Mouse (Mus musculus): ENCODE data around the gene Atp7b. TPM values are rescaled to one million over a fixed set of nuclear protein-coding genes. Genes with fewer than 3 reads are reported as not detected.

The Atp7b gene
- polyA plus RNA-seq, 1 experiment = 20.0 TPM

GRCm38 (mm10) chr8:22036137-22036536 lies 24.0 kb downstream of the Atp7b start:
- TF ChIP-seq CTCF (IDR thresholded peaks at IDR 0.05; ENCODE audit: insufficient read depth, low read length) (no peak), POLR2A (IDR thresholded peaks at IDR 0.05; ENCODE audit: borderline replicate concordance, extremely low read depth, low read depth, low read length) (no peak)
- no peak for DNase-seq
- 80% methylated on average over 9 of the region's 9 CpGs for WGBS
- no peaks in the 10 kb centered on the region for H3K4me1 ChIP-seq (ENCODE audit: control insufficient read depth, insufficient read depth, low read length)
- no peak overlapping the region for H3K4me3 ChIP-seq (replicated peaks; ENCODE audit: extremely low read depth, low read depth, low read length)

DNA sequence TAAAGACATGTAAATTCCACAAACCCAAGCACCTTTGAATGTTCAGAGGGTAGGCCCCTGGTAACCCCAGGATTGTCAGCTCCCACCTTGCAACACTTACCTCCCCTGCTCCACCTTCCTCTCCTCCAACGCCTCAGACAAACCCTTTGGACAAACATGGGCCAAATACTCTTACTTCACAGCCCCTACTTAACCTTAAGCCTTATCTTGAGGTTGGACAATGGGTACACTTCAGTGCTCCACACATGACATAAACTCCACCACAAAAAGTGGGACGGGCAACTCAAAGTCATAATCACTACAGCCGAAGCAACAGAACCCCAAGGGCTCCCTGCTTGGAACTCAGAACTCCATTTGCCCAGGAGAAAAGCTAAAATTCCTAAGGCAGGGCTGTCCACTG lies 29.1 kb downstream of the Atp7b start:
- TF ChIP-seq CTCF (IDR thresholded peaks at IDR 0.05; ENCODE audit: insufficient read depth, low read length) (no peak), POLR2A (IDR thresholded peaks at IDR 0.05; ENCODE audit: borderline replicate concordance, extremely low read depth, low read depth, low read length) (no peak)
- WGBS = 55% methylated on average over 3 of the region's 3 CpGs
- Histone ChIP-seq H3K4me1 (ENCODE audit: control insufficient read depth, insufficient read depth, low read length) (no peaks in the 10 kb centered on the region), H3K4me3 (replicated peaks; ENCODE audit: extremely low read depth, low read depth, low read length) (no peak overlapping the region)
- peak; percentile 33 for DNase-seq

DNA sequence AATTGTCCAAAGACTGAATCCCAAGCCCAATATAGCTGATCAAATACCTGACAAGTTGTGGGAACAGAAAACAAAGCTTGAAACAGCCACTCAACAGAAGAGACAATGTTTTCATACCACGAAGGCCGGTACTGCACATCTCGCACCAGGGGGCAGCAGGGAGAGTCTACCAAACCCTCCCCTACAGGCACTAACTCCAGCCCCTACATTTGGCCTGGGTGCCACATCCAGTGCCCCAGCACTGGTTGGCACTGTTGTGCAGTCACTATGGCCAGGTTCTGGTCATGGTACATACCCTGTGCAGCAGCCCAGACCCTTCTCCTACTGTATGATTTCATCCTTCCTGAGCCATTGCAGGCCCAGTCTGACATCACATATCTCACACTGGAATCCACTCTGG lies 31.1 kb downstream of the Atp7b start:
- H3K4me1 ChIP-seq (ENCODE audit: control insufficient read depth, insufficient read depth, low read length) = no peaks in the 10 kb centered on the region
- 69% methylated on average over 3 of the region's 3 CpGs for WGBS
- TF ChIP-seq POLR2A (IDR thresholded peaks at IDR 0.05; ENCODE audit: borderline replicate concordance, extremely low read depth, low read depth, low read length) = no peak
- TF ChIP-seq CTCF (IDR thresholded peaks at IDR 0.05; ENCODE audit: insufficient read depth, low read length) = peak; percentile 31; the same call in 1 of the 2 replicates
- DNase-seq = no peak
- no peak overlapping the region for H3K4me3 ChIP-seq (replicated peaks; ENCODE audit: extremely low read depth, low read depth, low read length)

- Histone ChIP-seq H3K4me1 (ENCODE audit: control insufficient read depth, insufficient read depth, low read length) (no peaks in the 10 kb centered on the region), H3K4me3 (replicated peaks; ENCODE audit: extremely low read depth, low read depth, low read length) (no peak overlapping the region)
- DNase-seq = no peak
- WGBS = 50% methylated on average over 4 of the region's 4 CpGs
- TF ChIP-seq CTCF (IDR thresholded peaks at IDR 0.05; ENCODE audit: insufficient read depth, low read length) (no peak), POLR2A (IDR thresholded peaks at IDR 0.05; ENCODE audit: borderline replicate concordance, extremely low read depth, low read depth, low read length) (no peak)
Observed at GRCm38 (mm10) chr8:22025241-22025640, 34.9 kb downstream of the Atp7b start.

GRCm38 (mm10) chr8:22022244-22022643 lies 37.9 kb downstream of the Atp7b start:
- Histone ChIP-seq H3K4me3 (replicated peaks; ENCODE audit: extremely low read depth, low read depth, low read length) (no peak overlapping the region), H3K4me1 (ENCODE audit: control insufficient read depth, insufficient read depth, low read length) (peaks cover 5% of the 10 kb centered on the region; the same call in 1 of the 2 replicates)
- DNase-seq = no peak
- TF ChIP-seq CTCF (IDR thresholded peaks at IDR 0.05; ENCODE audit: insufficient read depth, low read length) (no peak), POLR2A (IDR thresholded peaks at IDR 0.05; ENCODE audit: borderline replicate concordance, extremely low read depth, low read depth, low read length) (no peak)
- 49% methylated on average over 7 of the region's 7 CpGs for WGBS

DNA sequence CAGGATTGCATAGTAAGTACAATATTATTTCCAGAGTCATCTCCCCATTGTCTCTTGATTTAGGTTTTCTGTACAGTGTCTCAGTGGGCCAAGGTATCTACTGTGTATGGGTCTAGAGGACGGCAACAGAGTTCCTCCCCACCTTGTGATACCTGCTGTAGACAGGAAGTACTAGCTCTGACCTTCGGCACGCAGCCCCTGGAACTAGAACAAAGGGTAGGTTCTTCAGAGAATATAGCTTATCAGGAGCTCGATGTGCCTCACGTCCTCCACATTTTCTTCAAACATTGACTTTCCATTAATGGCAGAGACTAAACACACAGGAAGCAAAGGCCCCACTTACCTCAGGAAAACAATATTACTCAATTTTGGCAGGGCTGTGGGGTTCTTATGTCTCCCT lies 40.6 kb downstream of the Atp7b start:
- no peak for DNase-seq
- 60% methylated on average over 5 of the region's 5 CpGs for WGBS
- Histone ChIP-seq H3K4me1 (ENCODE audit: control insufficient read depth, insufficient read depth, low read length) (peaks cover 5% of the 10 kb centered on the region; the same call in 1 of the 2 replicates), H3K4me3 (replicated peaks; ENCODE audit: extremely low read depth, low read depth, low read length) (no peak overlapping the region)
- TF ChIP-seq CTCF (IDR thresholded peaks at IDR 0.05; ENCODE audit: insufficient read depth, low read length) (no peak), POLR2A (IDR thresholded peaks at IDR 0.05; ENCODE audit: borderline replicate concordance, extremely low read depth, low read depth, low read length) (no peak)

- no peak for DNase-seq
- 74% methylated on average over 7 of the region's 7 CpGs for WGBS
- H3K4me1 ChIP-seq (ENCODE audit: control insufficient read depth, insufficient read depth, low read length) = peaks cover 5% of the 10 kb centered on the region; the same call in 1 of the 2 replicates
- no peak for TF ChIP-seq CTCF (IDR thresholded peaks at IDR 0.05; ENCODE audit: insufficient read depth, low read length)
- no peak for TF ChIP-seq POLR2A (IDR thresholded peaks at IDR 0.05; ENCODE audit: borderline replicate concordance, extremely low read depth, low read depth, low read length)
- H3K4me3 ChIP-seq (replicated peaks; ENCODE audit: extremely low read depth, low read depth, low read length) = no peak overlapping the region
Observed at GRCm38 (mm10) chr8:22017731-22018130, 42.4 kb downstream of the Atp7b start.

DNA sequence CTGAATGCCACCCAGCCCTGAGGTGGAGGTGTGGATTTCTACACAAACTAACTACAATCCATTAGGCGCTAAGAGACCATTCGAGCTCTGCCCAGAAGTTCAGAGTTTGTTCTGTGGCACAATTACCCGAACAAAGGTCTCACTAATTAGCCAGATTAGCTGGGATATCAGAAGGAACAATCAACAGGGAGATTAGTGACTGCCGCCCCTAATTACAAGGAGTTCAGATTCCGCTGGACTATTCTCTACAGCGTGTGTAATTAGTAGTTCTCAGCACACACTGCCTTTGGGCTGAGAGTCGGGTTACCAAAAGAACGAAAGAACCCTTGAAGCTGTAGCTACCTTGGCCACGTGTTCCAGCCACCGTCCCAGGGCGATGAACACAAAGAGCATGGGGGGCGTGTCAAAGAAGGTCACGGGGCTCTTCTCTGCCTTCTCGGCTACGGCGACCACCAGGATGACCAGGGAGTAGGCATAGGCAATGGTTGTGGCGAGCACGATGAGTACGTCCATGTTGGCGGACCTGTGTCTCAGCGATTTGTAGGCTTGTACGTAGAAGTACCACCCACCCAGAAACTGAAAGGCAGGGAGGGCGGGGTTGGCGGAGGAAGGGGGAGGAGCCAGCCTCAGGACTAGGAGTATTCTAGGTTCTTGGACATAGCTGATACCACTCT lies 46.9 kb downstream of the Atp7b start:
- WGBS = 78% methylated on average over 24 of the region's 24 CpGs
- DNase-seq = no peak
- no peak for TF ChIP-seq CTCF (IDR thresholded peaks at IDR 0.05; ENCODE audit: insufficient read depth, low read length)
- no peak for TF ChIP-seq POLR2A (IDR thresholded peaks at IDR 0.05; ENCODE audit: borderline replicate concordance, extremely low read depth, low read depth, low read length)
- H3K4me1 ChIP-seq (ENCODE audit: control insufficient read depth, insufficient read depth, low read length) = no peaks in the 10 kb centered on the region
- peak overlapping the region; percentile 53 for H3K4me3 ChIP-seq (replicated peaks; ENCODE audit: extremely low read depth, low read depth, low read length)

DNA sequence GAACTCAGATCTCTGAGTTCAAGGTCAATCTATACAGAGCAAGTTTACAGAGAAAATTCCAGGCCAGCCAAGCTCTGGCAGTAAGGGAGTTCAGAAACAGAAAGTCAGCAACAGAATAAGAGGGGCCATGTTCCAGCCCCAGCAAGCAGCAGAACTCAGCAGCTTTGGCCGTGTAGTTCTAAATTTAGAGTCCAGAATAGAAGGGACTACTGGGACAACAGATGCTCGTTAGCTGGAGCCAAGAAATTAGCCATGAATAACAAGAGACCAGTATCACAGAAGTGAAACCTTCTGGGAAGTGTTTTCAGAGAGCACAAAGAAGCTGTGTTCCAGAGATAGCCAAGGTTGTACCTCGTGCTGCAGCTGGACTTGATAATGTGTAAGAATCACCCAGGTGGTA lies 50.7 kb downstream of the Atp7b start:
- DNase-seq = no peak
- WGBS = 53% methylated on average over 3 of the region's 3 CpGs
- Histone ChIP-seq H3K4me3 (replicated peaks; ENCODE audit: extremely low read depth, low read depth, low read length) (no peak overlapping the region), H3K4me1 (ENCODE audit: control insufficient read depth, insufficient read depth, low read length) (no peaks in the 10 kb centered on the region)
- TF ChIP-seq POLR2A (IDR thresholded peaks at IDR 0.05; ENCODE audit: borderline replicate concordance, extremely low read depth, low read depth, low read length) (no peak), CTCF (IDR thresholded peaks at IDR 0.05; ENCODE audit: insufficient read depth, low read length) (no peak)

- H3K4me3 ChIP-seq (replicated peaks; ENCODE audit: extremely low read depth, low read depth, low read length) = no peak overlapping the region
- no peak for DNase-seq
- 74% methylated on average over 6 of the region's 6 CpGs for WGBS
- H3K4me1 ChIP-seq (ENCODE audit: control insufficient read depth, insufficient read depth, low read length) = no peaks in the 10 kb centered on the region
- no peak for TF ChIP-seq POLR2A (IDR thresholded peaks at IDR 0.05; ENCODE audit: borderline replicate concordance, extremely low read depth, low read depth, low read length)
- TF ChIP-seq CTCF (IDR thresholded peaks at IDR 0.05; ENCODE audit: insufficient read depth, low read length) = no peak
Observed at GRCm38 (mm10) chr8:22006423-22006822, 53.7 kb downstream of the Atp7b start.

Measured in lung, adult 2 months (tissue).